Mouse (Mus musculus) limb, embryonic 14.5 days (tissue): Measurements from ENCODE around the gene Tnfaip8l2. TPM values are rescaled to one million over a fixed set of nuclear protein-coding genes. Genes with fewer than 3 reads are reported as not detected.

Experiments used
- ATAC-seq: fragments of 200-750 bp; cut with Nextera tagmentation; 2 replicates; pipeline ENCODE4 v1.8.0; 2017; ENCODE audit warnings: low read depth, moderate number of reproducible peaks, moderate TSS enrichment; ENCODE audit not compliant: low FRiP score
- DNase-seq: peaks from one replicate; pipeline ENCODE4 v3.0.0-alpha.2; 2015; ENCODE audit warnings: low spot score
- H3K27ac ChIP-seq: fragments of 300-500 bp; sonication (generic); replicated peaks from 2 replicates; pipeline ENCODE4 v1.5.1; 2014; ENCODE audit warnings: low read depth, mild to moderate bottlenecking, low read length, moderate library complexity, mixed read lengths
- H3K27me3 ChIP-seq: fragments of 300-500 bp; sonication (generic); 2 replicates; pipeline ENCODE4 v1.6.1; 2014; ENCODE audit warnings: low read length, mixed read lengths; ENCODE audit not compliant: control insufficient read depth, insufficient read depth
- H3K36me3 ChIP-seq: fragments of 300-500 bp; sonication (generic); 2 replicates; pipeline ENCODE4 v1.6.1; 2014; ENCODE audit warnings: mild to moderate bottlenecking, low read length, moderate library complexity, mixed read lengths; ENCODE audit not compliant: control insufficient read depth, insufficient read depth
- H3K4me1 ChIP-seq: fragments of 300-500 bp; sonication (generic); 2 replicates; pipeline ENCODE4 v1.6.1; 2014; ENCODE audit warnings: antibody characterized with exemption, low read length, mixed read lengths; ENCODE audit not compliant: control insufficient read depth, insufficient read depth
- H3K4me2 ChIP-seq: fragments of 300-500 bp; sonication (generic); replicated peaks from 2 replicates; pipeline ENCODE4 v1.6.1; 2014; ENCODE audit warnings: low read depth, mild to moderate bottlenecking, low read length, moderate library complexity; ENCODE audit not compliant: severe bottlenecking
- H3K4me3 ChIP-seq: fragments of 300-500 bp; sonication (generic); replicated peaks from 2 replicates; pipeline ENCODE4 v1.5.1; 2014; ENCODE audit warnings: low read length
- H3K9ac ChIP-seq: fragments of 300-500 bp; sonication (generic); 2 replicates; pipeline ENCODE4 v1.6.1; 2014; ENCODE audit warnings: mild to moderate bottlenecking, low read depth, low read length, moderate library complexity; ENCODE audit not compliant: severe bottlenecking
- H3K9me3 ChIP-seq: fragments of 300-500 bp; sonication (generic); 2 replicates; pipeline ENCODE4 v1.6.1; 2016; ENCODE audit warnings: low read length; ENCODE audit not compliant: control insufficient read depth
- POLR2A ChIP-seq: fragments of 200-500 bp; IDR thresholded peaks from 2 replicates; pipeline ENCODE4 v1.8.0; 2012; ENCODE audit warnings: inconsistent platforms, mild to moderate bottlenecking, moderate library complexity, borderline replicate concordance; ENCODE audit not compliant: insufficient read depth, insufficient read length; ENCODE audit errors: extremely low read depth
- WGBS: fragments of 180-500 bp; shearing (Covaris S2); extraction: QIAGEN DNeasy Blood & Tissue Kit; methylation state at CpG from one replicate; pipeline ENCODE4 v1.1.7; 2014; 5-methylcytosine and 5-hydroxymethylcytosine counted together
- polyA plus RNA-seq, 2 experiments: library from polyadenylated mRNA; depleted of rRNA in 1 of 2; stranded (reverse) in 1 of 2; unstranded in 1 of 2; fragments of >200 nt; fragmentation: Nextera tagmentation in 1 of 2; extraction: Ambion mirVana in 1 of 2; gene quantifications; 2 replicates each; pipeline versions ENCODE4 v1.2.1 to v1.2.3; 2012 to 2014

Gene Tnfaip8l2
- polyA plus RNA-seq, 2 experiments: 4.9 to 6.1 TPM

GRCm38 (mm10) chr3:95141474-95141873 lies 686 bp downstream of the Tnfaip8l2 start:
- DNase-seq (no peak), ATAC-seq (no peak)
- Histone ChIP-seq H3K4me3 (no peak overlapping the region), H3K27me3 (no peaks in the 10 kb centered on the region), H3K4me1 (no peaks in the 10 kb centered on the region), H3K9ac (no peak overlapping the region), H3K36me3 (peaks cover 25% of the 10 kb centered on the region), H3K9me3 (no peaks in the 10 kb centered on the region), H3K27ac (no peak overlapping the region), H3K4me2 (no peak overlapping the region)
- TF ChIP-seq POLR2A: no peak
- whole genome bisulfite sequencing: 93% methylated on average over 9 of the region's 9 CpGs

GRCm38 (mm10) chr3:95140795-95141194 lies 1.4 kb downstream of the Tnfaip8l2 start:
- Histone ChIP-seq H3K36me3 (peaks cover 25% of the 10 kb centered on the region), H3K9me3 (no peaks in the 10 kb centered on the region), H3K27me3 (no peaks in the 10 kb centered on the region), H3K4me2 (no peak overlapping the region), H3K4me1 (no peaks in the 10 kb centered on the region), H3K4me3 (no peak overlapping the region), H3K27ac (no peak overlapping the region), H3K9ac (no peak overlapping the region)
- ATAC-seq (no peak), DNase-seq (no peak)
- WGBS: 88% methylated on average over 6 of the region's 6 CpGs
- no peak for TF ChIP-seq POLR2A

- TF ChIP-seq POLR2A: no peak
- Histone ChIP-seq H3K4me3 (no peak overlapping the region), H3K9me3 (no peaks in the 10 kb centered on the region), H3K9ac (no peak overlapping the region), H3K4me2 (no peak overlapping the region), H3K27me3 (no peaks in the 10 kb centered on the region), H3K27ac (no peak overlapping the region), H3K36me3 (peaks cover 25% of the 10 kb centered on the region), H3K4me1 (peaks cover 3% of the 10 kb centered on the region; the same call in 1 of the 2 replicates)
- WGBS: 60% methylated on average over 18 of the region's 18 CpGs
- DNase-seq (no peak), ATAC-seq (no peak)
Measured at GRCm38 (mm10) chr3:95140289-95140595, 1.9 kb downstream of the Tnfaip8l2 start.

GRCm38 (mm10) chr3:95139586-95140288 lies 2.4 kb downstream of the Tnfaip8l2 start:
- TF ChIP-seq POLR2A: no peak
- Histone ChIP-seq H3K4me3 (no peak overlapping the region), H3K27me3 (no peaks in the 10 kb centered on the region), H3K9me3 (no peaks in the 10 kb centered on the region), H3K9ac (no peak overlapping the region), H3K4me1 (peaks cover 7% of the 10 kb centered on the region; the same call in 1 of the 2 replicates), H3K27ac (no peak overlapping the region), H3K36me3 (peaks cover 25% of the 10 kb centered on the region), H3K4me2 (no peak overlapping the region)
- WGBS: 67% methylated on average over 25 of the region's 25 CpGs
- no peak for ATAC-seq
- no peak for DNase-seq

- no peaks in the 10 kb centered on the region for H3K27me3 ChIP-seq
- H3K4me3 ChIP-seq: no peak overlapping the region
- no peaks in the 10 kb centered on the region for H3K9me3 ChIP-seq
- H3K4me1 ChIP-seq: peaks cover 11% of the 10 kb centered on the region; the same call in 1 of the 2 replicates
- H3K9ac ChIP-seq: no peak overlapping the region
- no peak for TF ChIP-seq POLR2A
- no peak overlapping the region for H3K4me2 ChIP-seq
- DNase-seq (no peak), ATAC-seq (no peak)
- 90% methylated on average over 3 of the region's 3 CpGs for WGBS
- peaks cover 23% of the 10 kb centered on the region for H3K36me3 ChIP-seq
- no peak overlapping the region for H3K27ac ChIP-seq
Measured at GRCm38 (mm10) chr3:95136336-95136735, 5.8 kb downstream of the Tnfaip8l2 start.
